Mouse (Mus musculus): Measurements from ENCODE around the gene Clasrp.

Clasrp gene

GRCm38 (mm10) chr7:19563884-19564283 is 40.4 kb downstream of the Clasrp start:
- in situ Hi-C loops (cut with MboI; ENCODE audit: low sequenced_read_pairs): no loop called here

- in situ Hi-C loops (cut with MboI; ENCODE audit: low sequenced_read_pairs): no loop called here
Observed at GRCm38 (mm10) chr7:19562643-19563410, 41.5 kb downstream of the Clasrp start, which contains the start of gene Ppp1r37. Gene Ppp1r37, minus strand, starts transcription at chr7:19563076.

GRCm38 (mm10) chr7:19561765-19562642 is 42.3 kb downstream of the Clasrp start:
- in situ Hi-C loops (cut with MboI; ENCODE audit: low sequenced_read_pairs): no loop called here

- in situ Hi-C loops (cut with MboI; ENCODE audit: low sequenced_read_pairs): no loop called here
Observed at GRCm38 (mm10) chr7:19561431-19561764, 42.9 kb downstream of the Clasrp start.

- in situ Hi-C loops (cut with MboI; ENCODE audit: low sequenced_read_pairs): no loop called here
Observed at GRCm38 (mm10) chr7:19560491-19561260, 43.6 kb downstream of the Clasrp start.

- in situ Hi-C loops (cut with MboI; ENCODE audit: low sequenced_read_pairs): no loop called here
Observed at GRCm38 (mm10) chr7:19558965-19559364, 45.3 kb downstream of the Clasrp start.

- in situ Hi-C loops (cut with MboI; ENCODE audit: low sequenced_read_pairs): no loop called here
Observed at GRCm38 (mm10) chr7:19557982-19558900, 46.0 kb downstream of the Clasrp start.

GRCm38 (mm10) chr7:19557086-19557485 is 47.2 kb downstream of the Clasrp start:
- in situ Hi-C loops (cut with MboI; ENCODE audit: low sequenced_read_pairs): no loop called here

- in situ Hi-C loops (cut with MboI; ENCODE audit: low sequenced_read_pairs): no loop called here
Observed at GRCm38 (mm10) chr7:19554168-19554567, 50.1 kb downstream of the Clasrp start.

GRCm38 (mm10) chr7:19552443-19552842 is 51.8 kb downstream of the Clasrp start:
- in situ Hi-C loops (cut with MboI; ENCODE audit: low sequenced_read_pairs): no loop called here

GRCm38 (mm10) chr7:19551634-19552033 is 52.7 kb downstream of the Clasrp start:
- in situ Hi-C loops (cut with MboI; ENCODE audit: low sequenced_read_pairs): no loop called here

GRCm38 (mm10) chr7:19549394-19549793 is 54.9 kb downstream of the Clasrp start:
- in situ Hi-C loops (cut with MboI; ENCODE audit: low sequenced_read_pairs): no loop called here

- in situ Hi-C loops (cut with MboI; ENCODE audit: low sequenced_read_pairs): no loop called here
Observed at GRCm38 (mm10) chr7:19547344-19547969, 56.8 kb downstream of the Clasrp start.

GRCm38 (mm10) chr7:19546007-19546406 is 58.3 kb downstream of the Clasrp start:
- in situ Hi-C loops (cut with MboI; ENCODE audit: low sequenced_read_pairs): no loop called here

GRCm38 (mm10) chr7:19543584-19543983 is 60.7 kb downstream of the Clasrp start:
- in situ Hi-C loops (cut with MboI; ENCODE audit: low sequenced_read_pairs): no loop called here

- in situ Hi-C loops (cut with MboI; ENCODE audit: low sequenced_read_pairs): no loop called here
Observed at GRCm38 (mm10) chr7:19542155-19542691, 62.1 kb downstream of the Clasrp start.

GRCm38 (mm10) chr7:19541681-19542154 is 62.6 kb downstream of the Clasrp start:
- in situ Hi-C loops (cut with MboI; ENCODE audit: low sequenced_read_pairs): no loop called here

GRCm38 (mm10) chr7:19540771-19541566 is 63.3 kb downstream of the Clasrp start:
- in situ Hi-C loops (cut with MboI; ENCODE audit: low sequenced_read_pairs): no loop called here

Data from CH12F3 (cell line).